Mouse (Mus musculus): ENCODE results near the gene 4930522H14Rik.
A peak's percentile ranks its signal among the peaks of the same experiment; 100 is the strongest.

4930522H14Rik gene

GRCm38 (mm10) chr4:109531111-109531510 lies at the start of gene 4930522H14Rik:
Gene 4930522H14Rik, minus strand, starts transcription at chr4:109531297.
- peak; percentile 56 for DNase-seq

GRCm38 (mm10) chr4:109578356-109578755 lies 47.3 kb upstream of the 4930522H14Rik start:
- no peak for DNase-seq

- DNase-seq: no peak
Measured at GRCm38 (mm10) chr4:109576933-109577332, 45.8 kb upstream of the 4930522H14Rik start.

- no peak for DNase-seq
Measured at GRCm38 (mm10) chr4:109574845-109575244, 43.7 kb upstream of the 4930522H14Rik start.

- DNase-seq: no peak
Measured at GRCm38 (mm10) chr4:109574331-109574730, 43.2 kb upstream of the 4930522H14Rik start.

- no peak for DNase-seq
Measured at GRCm38 (mm10) chr4:109572632-109573031, 41.5 kb upstream of the 4930522H14Rik start.

GRCm38 (mm10) chr4:109569421-109569820 lies 38.3 kb upstream of the 4930522H14Rik start:
- DNase-seq: no peak

GRCm38 (mm10) chr4:109568959-109569358 lies 37.9 kb upstream of the 4930522H14Rik start:
- no peak for DNase-seq

- DNase-seq: no peak
Measured at GRCm38 (mm10) chr4:109564711-109565110, 33.6 kb upstream of the 4930522H14Rik start.

- DNase-seq: no peak
Measured at GRCm38 (mm10) chr4:109550338-109551150, 19.4 kb upstream of the 4930522H14Rik start.

- no peak for DNase-seq
Measured at GRCm38 (mm10) chr4:109547306-109547705, 16.2 kb upstream of the 4930522H14Rik start.

- DNase-seq: peak; percentile 76
Measured at GRCm38 (mm10) chr4:109546538-109546937, 15.4 kb upstream of the 4930522H14Rik start.

GRCm38 (mm10) chr4:109530245-109530816 lies 766 bp downstream of the 4930522H14Rik start:
- peak; percentile 74 for DNase-seq

- DNase-seq: peak; percentile 88
Measured at GRCm38 (mm10) chr4:109504885-109505284, 26.2 kb downstream of the 4930522H14Rik start.

- peak; percentile 53 for DNase-seq
Measured at GRCm38 (mm10) chr4:109498476-109498875, 32.6 kb downstream of the 4930522H14Rik start.

GRCm38 (mm10) chr4:109493581-109493980 lies 37.5 kb downstream of the 4930522H14Rik start:
- DNase-seq: peak; percentile 72

GRCm38 (mm10) chr4:109488812-109489211 lies 42.3 kb downstream of the 4930522H14Rik start:
- DNase-seq: peak; percentile 35

- DNase-seq: peak; percentile 84
Measured at GRCm38 (mm10) chr4:109484621-109485020, 46.5 kb downstream of the 4930522H14Rik start, which contains the start of gene Rnf11. Gene Rnf11, minus strand, starts transcription at chr4:109484728.

- DNase-seq: peak; percentile 86
Measured at GRCm38 (mm10) chr4:109482701-109483100, 48.4 kb downstream of the 4930522H14Rik start.

- peak; percentile 64 for DNase-seq
Measured at GRCm38 (mm10) chr4:109481424-109481823, 49.7 kb downstream of the 4930522H14Rik start.

GRCm38 (mm10) chr4:109477454-109477853 lies 53.6 kb downstream of the 4930522H14Rik start:
- peak; percentile 51 for DNase-seq

GRCm38 (mm10) chr4:109476554-109477014 lies 54.5 kb downstream of the 4930522H14Rik start:
- peak; percentile 99 for DNase-seq

GRCm38 (mm10) chr4:109475577-109476553 lies 55.2 kb downstream of the 4930522H14Rik start:
- peak; percentile 96 for DNase-seq

Measured in heart, adult 11 months (tissue).